Mouse (Mus musculus) liver, adult 2 months (tissue): Measurements from ENCODE around the gene Rcor1. TPM values are rescaled to one million over a fixed set of nuclear protein-coding genes. Genes with fewer than 3 reads are reported as not detected.

Experiments
- DNase-seq: peaks from one replicate; pipeline ENCODE4 v3.0.0-alpha.2; 2011; ENCODE audit warnings: low read depth, low spot score; ENCODE audit errors: extremely low read depth
- H3K27ac ChIP-seq: fragments of 200-500 bp; replicated peaks from 2 replicates; pipeline ENCODE4 v1.5.1; 2012; ENCODE audit warnings: low read depth, mild to moderate bottlenecking, control low read depth, inconsistent platforms, low read length; ENCODE audit not compliant: insufficient read depth
- H3K27me3 ChIP-seq: fragments of 200-500 bp; 2 replicates; pipeline ENCODE4 v1.6.1; 2012; ENCODE audit warnings: mild to moderate bottlenecking, moderate library complexity, low read length, inconsistent platforms; ENCODE audit not compliant: control insufficient read depth, insufficient read depth
- H3K36me3 ChIP-seq: fragments of 200-500 bp; 2 replicates; pipeline ENCODE4 v1.6.1; 2012; ENCODE audit warnings: low read length, inconsistent platforms; ENCODE audit not compliant: control insufficient read depth, insufficient read depth
- H3K4me1 ChIP-seq: fragments of 200-500 bp; 2 replicates; pipeline ENCODE4 v1.6.1; 2011; ENCODE audit warnings: low read length; ENCODE audit not compliant: control insufficient read depth, insufficient read depth
- H3K4me3 ChIP-seq: fragments of 200-500 bp; 2 replicates; pipeline ENCODE4 v1.5.1; 2011; ENCODE audit warnings: low read depth, mild to moderate bottlenecking, control low read depth, low read length, moderate library complexity; ENCODE audit not compliant: insufficient read depth
- H3K79me2 ChIP-seq: fragments of 200-500 bp; 2 replicates; pipeline ENCODE4 v1.6.1; 2012; ENCODE audit warnings: inconsistent platforms, mild to moderate bottlenecking, low read length, moderate library complexity; ENCODE audit not compliant: control insufficient read depth, insufficient read depth
- H3K9ac ChIP-seq: fragments of 200-500 bp; 2 replicates; pipeline ENCODE4 v1.6.1; 2012; ENCODE audit warnings: low read depth, mild to moderate bottlenecking, control low read depth, inconsistent platforms, low read length
- CTCF ChIP-seq: fragments of 200-500 bp; IDR thresholded peaks from 2 replicates; pipeline ENCODE4 v1.5.1; 2011; ENCODE audit warnings: low read depth, low read length, control low read depth
- POLR2A ChIP-seq: fragments of 200-500 bp; IDR thresholded peaks from 2 replicates; pipeline ENCODE4 v1.6.1; 2011; ENCODE audit warnings: low read length, control low read depth; ENCODE audit not compliant: insufficient read depth; ENCODE audit errors: extremely low read depth
- WGBS: fragments of 180-500 bp; shearing (Covaris S2); methylation state at CpG from one replicate; pipeline ENCODE4 v1.1.7; 2018; 5-methylcytosine and 5-hydroxymethylcytosine counted together
- polyA plus RNA-seq: library from polyadenylated mRNA; depleted of rRNA; stranded (reverse); fragments of >200 nt; gene quantifications from 2 replicates; pipeline ENCODE4 v1.2.3, GENCODE M21; 2012
- total RNA-seq: library from RNA; depleted of rRNA; stranded (reverse); fragments of >200 nt; gene quantifications from 2 replicates; pipeline ENCODE4 v1.2.3, GENCODE M21; 2014

Gene Rcor1
- total and polyA plus RNA-seq, 2 experiments: 4.4 to 5.3 TPM

DNA sequence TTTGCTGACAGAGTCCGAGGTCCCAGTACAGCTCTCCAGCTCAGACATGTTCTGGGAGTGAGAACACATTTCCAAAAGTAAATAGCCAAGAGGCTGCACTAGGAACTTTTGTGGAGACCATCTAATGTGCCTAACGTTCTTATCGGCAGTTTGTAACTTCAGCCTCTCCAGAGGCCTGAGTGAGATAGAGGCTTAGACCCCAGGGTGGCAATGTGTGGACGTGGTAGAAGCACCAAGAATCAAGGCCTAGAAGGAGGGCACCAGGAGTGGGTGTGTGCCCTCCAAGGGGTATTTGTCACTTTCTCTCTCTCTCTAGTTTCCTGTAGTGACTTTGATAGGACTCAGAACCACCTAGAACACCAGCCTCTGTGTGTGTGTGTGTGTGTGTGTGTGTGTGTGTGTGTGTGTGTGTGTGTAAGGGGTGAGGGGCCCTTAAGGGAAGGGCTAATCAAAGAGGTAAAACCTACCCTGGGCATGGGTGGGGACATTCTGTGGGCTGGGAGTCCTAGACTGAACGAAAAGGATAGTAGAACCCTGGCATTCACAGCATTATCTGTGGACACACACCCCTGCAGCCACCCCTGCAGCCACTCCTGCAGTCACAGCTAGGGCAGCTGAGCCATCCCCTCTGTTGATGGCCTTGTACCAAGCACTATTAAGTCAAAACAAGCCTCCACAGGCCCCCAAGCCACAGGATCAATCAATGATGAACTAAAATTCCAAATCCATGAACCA, 112.4 kb downstream of the Rcor1 start:
- no peak overlapping the region for H3K4me3 ChIP-seq
- DNase-seq: no peak
- no peaks in the 10 kb centered on the region for H3K27me3 ChIP-seq
- H3K4me1 ChIP-seq: no peaks in the 10 kb centered on the region
- no peaks in the 10 kb centered on the region for H3K36me3 ChIP-seq
- 89% methylated on average over 5 of the region's 5 CpGs for WGBS
- H3K27ac ChIP-seq: no peak overlapping the region
- TF ChIP-seq CTCF (no peak), POLR2A (no peak)
- H3K79me2 ChIP-seq: no peaks in the 10 kb centered on the region
- H3K9ac ChIP-seq: no peak overlapping the region

DNA sequence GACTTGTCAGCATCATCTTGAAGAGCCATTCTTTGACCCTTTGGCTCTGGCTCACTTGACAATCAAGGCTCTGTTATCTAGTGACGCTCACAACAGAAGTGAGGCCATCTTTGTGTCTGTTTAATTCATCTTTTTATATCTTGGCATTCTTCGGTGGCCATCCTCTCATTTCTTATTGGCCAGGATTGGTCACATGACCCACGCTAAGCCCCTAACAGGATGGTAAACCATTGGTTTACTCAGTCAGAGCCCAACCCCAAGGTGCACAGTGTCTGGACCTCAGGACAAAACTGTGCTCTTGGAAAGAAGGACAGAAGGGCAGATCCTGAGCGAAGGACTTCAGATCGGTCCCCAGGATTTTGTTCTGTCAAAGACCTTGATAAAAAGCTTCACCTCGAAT, 113.4 kb downstream of the Rcor1 start:
- no peak overlapping the region for H3K27ac ChIP-seq
- H3K4me1 ChIP-seq: no peaks in the 10 kb centered on the region
- no peak overlapping the region for H3K9ac ChIP-seq
- no peak for TF ChIP-seq POLR2A
- TF ChIP-seq CTCF: no peak
- WGBS: 89% methylated on average over 6 of the region's 6 CpGs
- H3K4me3 ChIP-seq: no peak overlapping the region
- no peaks in the 10 kb centered on the region for H3K27me3 ChIP-seq
- no peaks in the 10 kb centered on the region for H3K36me3 ChIP-seq
- DNase-seq: no peak
- no peaks in the 10 kb centered on the region for H3K79me2 ChIP-seq

DNA sequence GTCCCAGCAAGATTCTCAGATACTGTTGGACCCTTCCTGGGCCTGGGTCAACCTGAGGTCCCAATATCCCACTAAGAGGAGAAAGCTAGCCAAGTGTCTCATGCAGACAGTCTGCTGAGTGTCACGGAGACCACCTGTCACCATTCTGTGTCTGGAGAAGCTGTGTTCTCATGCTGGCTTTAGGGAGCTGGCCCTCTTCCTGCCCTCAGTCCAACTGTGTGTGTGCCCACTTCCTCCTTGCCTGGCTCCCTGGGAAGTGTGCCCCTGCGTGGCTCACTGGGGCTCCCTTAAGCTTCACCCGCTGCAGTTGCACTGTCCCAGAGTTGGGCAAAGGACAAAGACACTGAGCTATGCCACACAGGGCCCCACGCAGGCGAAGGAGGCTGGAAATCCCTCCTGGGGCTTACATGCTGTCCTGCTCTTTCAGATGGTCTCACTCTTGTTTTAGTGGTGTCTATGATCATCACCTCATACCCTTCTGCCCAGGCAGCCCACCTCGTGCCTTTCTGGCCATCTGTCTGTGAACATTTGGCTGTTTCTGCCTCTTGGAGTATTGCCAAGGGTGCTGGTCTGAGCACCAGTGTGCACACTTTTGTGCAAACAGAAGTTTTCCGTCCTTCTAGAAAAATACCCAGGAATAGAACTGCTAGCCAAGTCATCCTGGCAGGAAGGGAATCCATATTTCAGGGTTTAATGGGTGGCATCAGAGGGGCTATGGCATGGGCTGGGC, 114.0 kb downstream of the Rcor1 start:
- no peaks in the 10 kb centered on the region for H3K36me3 ChIP-seq
- H3K27ac ChIP-seq: no peak overlapping the region
- H3K27me3 ChIP-seq: no peaks in the 10 kb centered on the region
- no peak overlapping the region for H3K4me3 ChIP-seq
- no peaks in the 10 kb centered on the region for H3K4me1 ChIP-seq
- DNase-seq: no peak
- H3K79me2 ChIP-seq: no peaks in the 10 kb centered on the region
- TF ChIP-seq CTCF: no peak
- no peak for TF ChIP-seq POLR2A
- WGBS: 66% methylated on average over 7 of the region's 7 CpGs
- no peak overlapping the region for H3K9ac ChIP-seq

DNA sequence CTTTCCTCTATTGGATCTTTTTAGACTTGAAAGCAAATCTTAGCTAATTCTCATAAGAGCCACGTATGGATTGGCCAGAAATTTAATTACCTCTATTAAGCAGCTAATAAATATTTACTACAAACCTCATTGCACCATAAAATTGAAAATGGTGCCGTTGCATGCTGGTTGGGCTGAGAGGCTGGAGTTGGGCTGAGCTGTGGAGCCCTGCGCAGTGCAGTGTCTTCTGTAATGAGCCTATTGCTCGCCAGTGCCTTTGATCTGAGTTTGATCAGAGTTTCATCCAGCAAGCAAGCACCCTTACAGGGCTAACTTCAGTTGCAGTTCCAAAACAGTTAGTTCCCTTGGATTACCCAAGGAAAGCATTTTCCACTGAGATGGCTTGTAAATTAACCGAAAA, 114.8 kb downstream of the Rcor1 start:
- no peaks in the 10 kb centered on the region for H3K36me3 ChIP-seq
- DNase-seq: no peak
- no peak overlapping the region for H3K27ac ChIP-seq
- H3K79me2 ChIP-seq: no peaks in the 10 kb centered on the region
- 89% methylated on average over 5 of the region's 5 CpGs for WGBS
- H3K4me3 ChIP-seq: no peak overlapping the region
- no peak overlapping the region for H3K9ac ChIP-seq
- no peaks in the 10 kb centered on the region for H3K27me3 ChIP-seq
- TF ChIP-seq POLR2A (no peak), CTCF (no peak)
- no peaks in the 10 kb centered on the region for H3K4me1 ChIP-seq

DNA sequence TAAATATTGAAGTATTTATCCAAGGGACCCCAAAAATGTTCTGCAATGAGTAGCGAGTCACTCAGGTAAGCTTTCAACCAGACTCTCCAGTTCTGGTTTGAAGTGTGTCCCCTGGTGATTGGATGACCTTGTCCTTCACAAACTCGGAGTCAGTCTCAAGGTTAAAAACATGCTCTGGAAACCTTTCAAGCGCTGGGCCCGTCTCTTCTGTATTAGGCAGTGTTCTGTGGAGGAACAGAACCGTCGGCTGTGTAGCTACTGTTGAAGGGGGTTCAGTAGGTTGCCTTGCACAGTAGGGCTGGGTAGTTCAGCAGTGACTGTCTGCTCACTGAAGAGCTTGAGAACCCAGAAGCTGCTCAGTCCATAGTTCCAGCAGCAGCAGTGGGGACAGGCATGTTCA, 115.5 kb downstream of the Rcor1 start:
- DNase-seq: no peak
- Histone ChIP-seq H3K27me3 (no peaks in the 10 kb centered on the region), H3K4me3 (no peak overlapping the region), H3K4me1 (no peaks in the 10 kb centered on the region), H3K36me3 (no peaks in the 10 kb centered on the region), H3K27ac (no peak overlapping the region), H3K9ac (no peak overlapping the region), H3K79me2 (no peaks in the 10 kb centered on the region)
- TF ChIP-seq CTCF (no peak), POLR2A (no peak)
- 90% methylated on average over 6 of the region's 6 CpGs for WGBS

DNA sequence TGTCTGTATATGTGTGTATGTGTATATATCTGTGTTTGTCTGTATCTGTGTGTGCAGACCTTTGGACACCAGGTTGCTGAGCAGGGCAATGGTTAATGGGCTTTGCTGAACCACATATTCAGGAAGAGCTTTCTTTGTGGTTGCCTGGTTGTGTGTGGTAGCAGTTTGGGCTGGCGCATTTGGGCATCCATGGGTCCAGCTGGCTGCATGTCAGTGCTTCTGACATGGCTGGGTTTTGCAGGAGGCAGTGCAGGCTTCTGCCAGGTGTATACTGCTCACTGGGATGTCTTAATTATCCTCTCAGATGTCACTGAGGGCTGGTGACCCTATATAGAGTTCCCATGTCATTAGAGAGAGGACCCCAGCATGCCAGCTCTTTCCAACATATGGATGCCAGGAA, 116.6 kb downstream of the Rcor1 start:
- no peak overlapping the region for H3K9ac ChIP-seq
- H3K79me2 ChIP-seq: no peaks in the 10 kb centered on the region
- H3K27me3 ChIP-seq: no peaks in the 10 kb centered on the region
- no peaks in the 10 kb centered on the region for H3K36me3 ChIP-seq
- no peak overlapping the region for H3K4me3 ChIP-seq
- WGBS: 95% methylated on average over 1 of the region's 1 CpGs
- DNase-seq: no peak
- no peaks in the 10 kb centered on the region for H3K4me1 ChIP-seq
- no peak for TF ChIP-seq CTCF
- TF ChIP-seq POLR2A: no peak
- no peak overlapping the region for H3K27ac ChIP-seq
